Mouse (Mus musculus) kidney, adult 11 months (tissue): ENCODE results near the gene Rassf5.

Source experiments
- DNase-seq: peaks from one replicate; pipeline ENCODE4 v3.0.0; 2022

Gene Rassf5

DNA sequence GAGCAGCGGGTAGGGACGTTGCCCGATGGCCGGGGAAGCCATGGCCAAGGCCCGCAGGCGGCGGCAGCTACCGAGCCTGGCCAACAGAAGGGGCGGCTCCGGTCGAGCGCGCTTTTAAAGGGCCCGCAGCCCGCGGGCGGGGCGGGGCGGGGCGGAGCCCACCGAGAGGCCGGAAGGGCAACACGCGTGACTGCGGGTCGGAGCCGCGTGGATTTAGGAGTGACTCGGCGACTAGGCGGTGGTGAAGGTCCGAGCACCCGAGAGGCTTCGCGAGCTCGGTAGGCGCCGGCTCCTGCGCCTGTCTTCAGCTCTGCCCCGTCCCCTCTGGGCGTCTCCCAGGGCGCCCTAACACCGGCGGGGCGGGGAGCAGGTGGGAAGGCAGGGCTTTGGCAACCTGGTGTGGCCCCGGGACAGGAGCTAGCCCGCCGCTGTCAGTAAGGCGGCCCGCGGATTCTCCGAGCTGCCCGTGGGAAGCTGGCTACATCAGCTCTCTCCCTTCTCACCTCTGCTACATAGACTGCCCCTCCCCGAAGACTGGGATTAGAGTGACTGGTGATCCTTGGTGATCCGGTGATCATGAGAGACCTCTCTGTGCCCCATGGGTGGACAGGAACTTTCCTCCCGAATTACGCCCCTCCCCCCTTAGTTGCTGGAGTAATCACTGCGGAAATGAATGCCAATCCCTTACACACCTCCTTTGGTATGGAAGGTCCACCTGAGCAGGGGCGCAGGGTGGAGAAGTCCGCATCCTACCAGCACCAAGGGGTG lies at the start of gene Rassf5:
Gene Rassf5, minus strand, starts transcription at position 170 of the 768 bp plus-strand sequence.
- peak; percentile 76 for DNase-seq

DNA sequence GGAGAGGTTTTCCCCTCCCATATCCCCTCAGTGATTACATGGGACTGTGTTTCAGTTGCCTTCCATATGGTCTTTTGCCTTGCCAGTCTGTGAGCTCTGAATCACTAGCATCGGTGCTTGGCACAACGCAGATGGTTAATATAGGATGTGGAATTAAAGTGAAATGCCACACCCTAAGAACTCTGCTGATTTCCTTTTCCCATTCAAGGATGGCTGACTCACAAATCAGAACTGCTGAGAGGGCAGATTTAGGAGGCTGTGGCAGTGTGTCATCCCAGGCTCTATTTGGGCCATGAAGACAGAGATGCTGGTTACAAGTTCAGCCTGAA lies 48.8 kb upstream of the Rassf5 start:
- DNase-seq = no peak

DNA sequence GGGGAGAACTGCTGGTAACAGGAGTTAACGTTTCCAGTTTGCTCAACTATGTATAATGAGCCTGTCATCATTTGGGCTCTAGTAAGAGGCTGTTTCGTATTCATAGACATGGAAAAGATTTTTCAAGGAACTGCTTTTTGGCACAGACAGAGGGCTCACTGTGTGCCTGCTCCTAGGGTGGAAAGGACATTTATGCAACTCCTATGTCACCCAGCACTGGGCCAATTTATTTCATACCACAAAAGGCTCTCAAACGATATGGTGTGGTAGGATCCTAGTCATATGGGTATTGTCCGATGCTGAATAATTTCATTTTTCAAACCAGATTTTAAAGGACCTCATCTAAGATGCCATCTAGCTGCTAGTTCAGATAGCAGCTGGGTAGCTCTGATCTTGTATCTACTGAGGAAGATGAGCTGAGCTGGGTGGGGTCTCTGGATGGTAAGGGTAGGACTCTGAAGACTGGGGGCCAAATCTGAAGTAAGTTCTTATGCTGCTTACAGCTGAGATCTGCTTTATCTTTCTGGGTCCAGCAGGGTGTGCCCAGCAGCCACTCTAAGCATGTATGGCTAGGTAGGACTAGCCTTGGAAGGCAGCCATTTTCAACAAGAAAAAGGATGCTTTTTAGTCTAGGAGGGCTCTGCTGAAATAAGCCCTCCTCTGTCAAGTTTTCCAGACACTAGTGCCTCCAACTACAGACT lies 48.3 kb upstream of the Rassf5 start:
- no peak for DNase-seq

DNA sequence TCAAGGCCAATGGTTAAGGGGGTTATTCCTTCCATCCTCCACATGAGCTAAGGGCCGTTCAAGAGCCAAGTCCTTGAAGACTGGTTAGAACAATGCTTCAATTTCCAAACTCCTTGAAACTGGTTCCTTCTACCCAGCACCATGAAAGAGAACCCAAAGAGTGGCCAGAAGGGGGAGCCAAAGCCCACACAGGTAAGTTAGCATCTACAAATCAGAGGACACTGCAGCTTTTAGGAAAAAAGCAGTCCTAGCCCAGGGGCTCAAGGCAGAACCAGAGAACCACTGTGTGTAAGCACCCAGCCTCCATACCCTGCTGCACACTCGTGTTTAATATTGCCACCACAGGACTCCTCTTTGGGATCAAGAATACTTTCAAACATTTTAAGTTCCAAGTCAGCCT lies 45.6 kb upstream of the Rassf5 start:
- DNase-seq = peak; percentile 51

- no peak for DNase-seq
These were observed 43.9 kb upstream of the Rassf5 start for GRCm38 (mm10) chr1:131288938-131289337.

GRCm38 (mm10) chr1:131287267-131287666 lies 42.2 kb upstream of the Rassf5 start:
- no peak for DNase-seq

DNA sequence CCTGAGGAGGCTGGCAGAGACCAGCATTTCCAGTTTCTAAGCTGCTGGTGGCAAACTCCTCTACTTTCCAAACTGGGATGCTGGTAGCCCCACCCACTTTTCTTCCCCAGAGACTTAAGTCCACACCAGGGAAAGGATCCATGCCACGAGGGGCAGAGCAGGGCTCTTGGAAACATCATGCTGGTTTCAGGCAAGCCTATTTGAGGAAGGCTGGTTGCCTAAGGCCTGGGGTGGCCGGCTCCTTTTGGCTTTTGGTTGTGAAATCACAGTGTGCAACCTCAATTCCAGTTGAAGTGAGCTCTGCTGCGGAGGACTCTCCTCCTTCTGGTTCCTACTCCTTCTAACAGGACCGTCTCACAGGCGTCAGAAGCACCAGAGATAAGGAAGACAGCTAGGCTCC lies 41.7 kb upstream of the Rassf5 start:
- DNase-seq = no peak

DNA sequence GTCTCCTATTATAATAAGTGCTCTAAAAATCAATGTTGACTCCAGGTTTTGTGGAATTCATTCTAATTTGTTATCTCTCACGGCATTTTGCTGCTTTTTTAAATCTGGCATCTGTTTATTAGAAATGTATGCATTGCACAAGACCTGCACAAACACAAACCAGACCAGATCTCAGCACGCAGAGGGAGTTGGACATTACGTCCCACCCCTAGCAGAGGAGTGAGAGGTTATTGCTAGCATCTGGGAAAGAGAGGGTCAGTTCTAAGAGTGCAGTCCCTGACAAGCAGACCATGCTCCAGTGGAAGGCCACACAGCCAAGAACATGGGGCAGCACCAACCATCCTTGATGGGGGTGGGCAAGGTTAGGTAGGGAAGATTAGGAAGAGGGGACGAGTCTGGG lies 39.6 kb upstream of the Rassf5 start:
- no peak for DNase-seq

DNA sequence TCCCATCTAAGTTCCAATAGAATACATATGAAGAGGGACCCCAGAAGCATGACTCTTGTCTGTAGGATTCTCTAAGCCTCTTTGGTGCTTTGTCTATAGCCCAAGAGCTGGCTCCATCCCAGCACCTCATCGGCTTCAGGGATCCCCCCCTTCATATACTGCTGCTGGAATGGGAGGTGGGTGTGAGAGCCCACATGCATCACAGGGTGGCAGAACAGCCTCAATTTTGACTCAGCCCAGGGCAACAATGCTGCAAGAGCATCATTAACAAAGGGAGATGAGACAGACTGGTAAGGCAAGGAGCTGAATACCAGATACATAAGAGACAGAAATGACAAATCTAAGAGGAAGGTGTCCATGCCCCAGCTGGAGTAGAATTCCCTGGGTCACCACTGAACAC lies 39.1 kb upstream of the Rassf5 start:
- DNase-seq = no peak

- no peak for DNase-seq
These were observed 36.7 kb upstream of the Rassf5 start for GRCm38 (mm10) chr1:131281731-131282130.

DNA sequence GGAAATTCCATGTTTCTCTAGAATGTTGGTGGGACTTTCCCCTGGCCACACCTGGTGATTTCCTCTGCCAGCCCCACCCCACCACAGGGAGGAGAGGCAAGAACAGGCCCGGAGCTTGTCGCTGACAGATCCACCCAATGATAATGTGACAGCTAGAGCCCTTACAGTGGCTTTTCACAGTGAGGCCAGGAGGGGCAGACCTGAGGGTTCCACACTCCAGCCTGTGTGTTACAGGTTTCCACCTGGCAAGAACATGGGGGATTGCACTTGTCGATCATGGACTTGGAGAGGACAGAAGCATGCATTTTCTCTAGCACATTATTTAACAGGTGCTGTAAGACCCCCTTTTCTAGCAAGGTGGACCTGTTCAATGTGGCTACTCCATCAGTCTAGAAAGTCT lies 35.2 kb upstream of the Rassf5 start:
- no peak for DNase-seq

- no peak for DNase-seq
These were observed 34.4 kb upstream of the Rassf5 start, which contains the start of gene Ikbke for GRCm38 (mm10) chr1:131279456-131279776. Gene Ikbke (minus strand): TSS chr1:131279606.

- DNase-seq = no peak
These were observed 33.8 kb upstream of the Rassf5 start for GRCm38 (mm10) chr1:131278606-131279455.

DNA sequence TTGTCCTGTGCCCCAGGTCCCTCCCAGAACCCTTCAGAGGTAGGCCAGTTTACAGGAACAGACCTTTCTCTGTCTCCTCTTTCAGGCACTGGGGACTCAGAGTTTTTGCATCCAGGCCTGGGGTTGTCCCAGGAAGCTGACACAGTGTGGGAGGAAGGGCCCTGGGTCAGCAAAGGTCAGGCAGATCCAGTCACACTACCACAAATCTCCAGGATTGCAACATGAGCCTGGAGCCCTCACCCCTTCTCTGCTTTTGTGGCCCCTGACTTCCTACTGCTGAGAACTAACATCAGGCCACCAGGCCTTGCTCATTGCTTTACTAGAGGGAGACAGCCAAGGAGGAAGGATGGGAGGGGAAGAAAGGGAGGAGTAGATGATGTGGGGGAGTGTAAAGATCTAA lies 31.8 kb upstream of the Rassf5 start:
- peak; percentile 49 for DNase-seq

- DNase-seq = no peak
These were observed 30.5 kb upstream of the Rassf5 start for GRCm38 (mm10) chr1:131275577-131275976.

DNA sequence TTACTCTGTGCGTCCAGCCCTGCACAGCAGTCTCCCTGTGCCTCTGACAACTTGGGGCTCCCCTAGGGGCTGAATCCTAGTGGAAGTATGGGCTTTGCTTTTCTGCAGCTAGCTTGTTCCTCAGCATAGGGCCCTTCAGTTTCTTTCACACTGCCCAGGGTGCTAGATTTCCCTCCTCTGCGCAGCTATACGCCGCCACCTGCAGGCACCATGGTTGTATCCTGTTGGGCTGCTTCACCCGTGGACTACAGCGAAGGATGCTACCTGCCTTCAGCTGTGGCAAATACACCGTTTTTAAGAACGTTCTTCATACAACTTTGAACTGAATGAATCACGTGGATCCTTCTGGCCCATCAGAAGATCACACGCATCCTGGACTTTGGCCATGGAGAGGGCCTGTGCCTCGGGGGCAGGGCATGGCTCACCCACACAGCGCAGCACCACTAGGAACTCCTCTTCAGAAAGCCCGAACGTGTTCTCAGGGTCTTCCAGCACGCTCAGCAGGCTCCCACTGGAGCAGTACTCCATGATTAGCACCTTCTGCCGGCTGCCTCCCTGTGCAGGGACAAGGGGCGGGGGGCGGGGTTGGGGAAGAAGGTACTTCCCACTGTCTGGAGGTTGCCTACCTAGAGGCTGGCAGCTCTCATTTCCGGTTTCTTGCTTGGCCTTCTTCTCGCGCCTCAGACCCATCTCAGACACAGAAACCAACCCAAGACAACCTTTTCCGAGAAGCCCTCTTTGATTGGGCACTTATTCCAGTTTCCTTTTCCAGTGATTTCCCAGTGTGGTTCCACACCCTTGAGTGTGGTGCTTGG lies 29.9 kb upstream of the Rassf5 start:
- DNase-seq = peak; percentile 81

DNA sequence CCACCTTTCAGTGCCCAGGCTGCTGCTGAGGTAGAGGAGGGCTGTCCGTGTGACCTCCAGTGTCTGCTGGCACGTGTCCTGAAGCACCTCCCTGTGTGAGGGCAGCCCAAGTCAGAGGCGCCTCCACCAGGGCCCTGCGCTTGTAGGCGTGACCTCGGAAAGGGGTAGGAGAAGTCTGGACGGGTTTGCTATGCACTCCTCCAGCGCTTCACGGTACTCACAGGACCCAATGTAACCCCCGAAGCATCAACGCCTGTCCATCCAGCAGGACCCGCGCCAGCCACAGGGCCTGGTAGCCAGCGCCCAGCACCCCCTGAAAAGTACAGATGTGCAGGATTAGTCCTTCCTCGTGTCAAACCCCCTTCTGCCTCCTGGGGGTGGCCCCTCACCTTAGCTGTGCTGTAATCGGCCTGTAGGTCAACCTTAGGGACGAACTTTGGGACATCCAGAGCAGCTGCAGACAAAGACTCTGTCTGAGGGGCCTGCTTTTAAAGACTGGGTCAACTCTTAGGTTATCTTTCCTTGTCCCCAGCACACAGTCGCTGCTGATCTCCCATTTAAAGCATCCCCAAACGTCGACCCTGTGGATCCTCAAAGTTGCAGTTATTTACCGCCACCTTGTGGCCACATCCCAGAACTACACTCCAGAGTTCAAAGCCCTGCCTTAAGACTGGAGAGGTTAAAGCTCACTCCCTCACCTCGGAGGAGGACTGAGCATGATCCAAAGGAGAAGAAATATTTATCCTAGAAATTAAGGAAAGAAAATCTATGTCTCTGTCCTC lies 24.9 kb upstream of the Rassf5 start:
- DNase-seq = peak; percentile 60

- no peak for DNase-seq
These were observed 23.7 kb upstream of the Rassf5 start for GRCm38 (mm10) chr1:131268776-131269175.

DNA sequence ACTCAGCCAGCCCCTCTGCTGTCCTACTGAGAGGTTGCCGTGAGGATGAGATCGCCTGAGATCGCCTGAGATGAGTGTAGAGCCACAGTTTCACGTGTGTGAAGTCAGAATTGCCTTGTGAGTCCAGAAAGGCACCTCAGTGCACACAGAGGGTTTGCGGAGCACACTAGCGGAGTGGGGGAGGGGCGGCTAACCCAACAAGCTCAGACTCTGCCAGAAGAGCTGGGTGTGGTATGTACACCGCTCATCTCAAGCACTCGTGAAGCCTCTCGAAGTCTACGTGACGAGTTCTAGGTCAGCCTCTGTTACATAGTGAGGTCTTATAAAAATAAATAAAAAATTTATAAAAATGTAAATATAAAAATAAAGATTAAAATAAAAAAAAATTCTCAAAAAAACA lies 18.8 kb upstream of the Rassf5 start:
- DNase-seq = no peak

DNA sequence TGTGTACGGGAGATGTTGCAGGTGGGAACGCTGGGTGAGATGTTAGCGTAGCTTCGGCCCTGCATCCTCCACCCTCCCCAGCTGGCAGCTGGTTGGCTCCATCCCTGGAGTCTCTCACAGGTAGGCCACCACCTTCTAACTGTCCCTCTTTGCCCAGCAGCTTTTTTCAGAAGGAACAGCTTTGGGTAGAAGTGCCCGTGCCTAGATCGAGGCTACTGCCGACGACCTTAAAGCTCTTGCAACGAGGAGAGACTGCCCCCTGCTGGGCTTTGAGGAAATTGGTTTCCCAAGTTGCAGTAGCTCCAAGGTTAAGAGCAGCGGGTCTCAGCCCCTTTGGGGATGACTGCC lies 15.2 kb upstream of the Rassf5 start:
- DNase-seq = no peak

DNA sequence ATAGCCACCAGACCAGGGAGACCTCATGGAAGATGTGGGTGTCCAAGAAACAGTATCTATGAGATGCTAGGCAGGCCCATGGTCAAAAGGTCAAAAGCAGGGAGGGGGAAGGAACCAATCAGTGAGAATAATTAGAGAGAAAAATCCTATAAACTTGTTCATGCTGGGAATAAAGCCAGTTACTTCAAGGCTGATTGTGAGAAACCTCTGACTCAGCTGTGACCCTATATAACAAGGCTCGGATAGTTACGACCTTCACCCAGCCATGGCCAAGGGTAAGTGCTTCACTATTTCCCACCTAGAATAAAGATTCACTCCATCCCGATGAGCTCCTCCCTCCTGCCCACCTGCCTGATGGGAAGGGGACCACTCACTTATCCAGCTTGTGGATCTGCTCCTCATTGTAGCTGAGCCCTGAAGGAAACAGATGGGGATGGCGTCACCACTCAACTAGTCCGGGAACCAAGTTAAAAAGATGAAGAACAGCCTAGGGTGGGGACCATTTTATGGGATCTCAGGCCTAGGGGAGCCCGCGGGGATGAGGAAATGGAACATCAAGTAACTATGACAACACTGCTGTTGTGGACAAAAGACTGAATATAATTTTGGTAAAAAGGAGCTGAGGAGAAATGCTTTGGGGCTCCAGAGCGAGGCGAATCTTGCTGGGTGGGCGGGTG lies 14.7 kb upstream of the Rassf5 start:
- no peak for DNase-seq

DNA sequence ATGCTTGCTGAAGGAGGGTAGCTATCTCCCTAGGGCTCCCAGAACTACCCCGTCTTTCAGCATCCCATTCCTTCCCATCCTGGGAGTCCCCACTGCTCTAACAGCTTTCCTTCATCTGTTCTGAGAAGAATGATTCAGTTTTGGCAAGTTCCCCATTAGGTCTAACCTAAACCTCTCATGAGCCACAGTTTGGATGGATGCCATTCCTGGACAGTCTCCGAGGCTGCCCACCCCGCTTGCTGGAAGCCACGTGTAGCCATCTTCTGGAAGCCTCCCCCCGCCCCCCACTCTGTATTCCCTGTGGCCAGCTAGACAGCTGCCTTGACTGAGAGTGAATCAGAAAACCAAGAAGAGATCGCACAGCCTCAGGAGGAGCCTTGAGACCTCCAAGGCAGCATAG lies 12.2 kb upstream of the Rassf5 start:
- no peak for DNase-seq
